In the genomic region with DNA sequence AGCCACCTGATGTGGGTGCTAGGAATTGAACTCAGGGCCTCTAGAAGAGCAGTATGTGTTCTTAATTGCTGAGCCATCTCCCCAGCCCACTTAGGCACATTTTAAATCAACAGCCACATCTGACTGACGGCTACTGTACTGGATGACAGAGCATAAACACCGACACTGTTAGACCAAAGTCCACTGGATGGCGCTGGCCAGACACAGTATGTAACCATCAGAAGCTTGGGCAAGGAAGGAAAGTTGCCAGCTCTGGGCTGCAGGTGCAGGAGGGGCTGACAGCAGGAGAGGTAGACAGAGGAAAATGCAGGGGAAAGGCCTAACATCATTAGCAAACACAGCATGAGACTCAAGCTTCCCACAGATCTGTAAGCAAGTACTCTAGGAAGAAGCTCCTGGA, we compare ENCODE assay signal across 24 mouse cellular contexts. TPM values are rescaled to one million over a fixed set of nuclear protein-coding genes. Genes with fewer than 3 reads are reported as not detected.
DNase-seq lines count a peak whose midpoint lies in the region; ATAC-seq and TF ChIP-seq lines count a peak whose summit lies in the region.
"Had no signal": no experiment of that assay in that cellular context is flagged by ENCODE, and none has a peak within 500 bp of the region (broad histone marks: within the 10 kb centered on the region; RNA-seq: fewer than 3 reads in every experiment).

No protein-coding gene starts in this region.

- peak; percentile 56 for DNase-seq in kidney, adult 2 months
- no peak for DNase-seq in midbrain, postnatal 0 days (ENCODE audit: low spot score)
- DNase-seq in kidney, postnatal 0 days (ENCODE audit: low spot score): no peak
- DNase-seq in urinary bladder, postnatal 10 days (ENCODE audit: low spot score): no peak
- DNase-seq in MN1 (ENCODE audit: low spot score): no peak
- DNase-seq: adrenal gland, postnatal 36 days; cerebellum, adult 11-12 months; cerebellum, postnatal 36 days; heart, postnatal 10 days; left cerebral cortex, postnatal 4 days; liver, embryonic 13.5 days; retina, postnatal 1 day; right cerebral cortex, postnatal 4 days had no signal

- H3K9ac ChIP-seq in kidney, embryonic 15.5 days: no peak overlapping the region
- no peak overlapping the region for H3K9ac ChIP-seq in midbrain, postnatal 0 days (replicated peaks; ENCODE audit: low read length, poor library complexity, severe bottlenecking)
- no peak overlapping the region for H3K9ac ChIP-seq in midbrain, embryonic 15.5 days
- H3K9ac ChIP-seq in kidney, postnatal 0 days (ENCODE audit: low read depth, low read length): no peak overlapping the region
- H3K9ac ChIP-seq: embryonic facial prominence, embryonic 15.5 days; liver, embryonic 13.5 days had no signal

- no peaks in the 10 kb centered on the region for H3K27me3 ChIP-seq in kidney, adult 2 months (replicated peaks; ENCODE audit: control insufficient read depth, insufficient read depth, low read length)
- no peaks in the 10 kb centered on the region for H3K27me3 ChIP-seq in kidney, embryonic 15.5 days
- no peaks in the 10 kb centered on the region for H3K27me3 ChIP-seq in midbrain, postnatal 0 days (ENCODE audit: insufficient read depth, low read length)
- no peaks in the 10 kb centered on the region for H3K27me3 ChIP-seq in midbrain, embryonic 15.5 days (replicated peaks)
- no peaks in the 10 kb centered on the region for H3K27me3 ChIP-seq in kidney, postnatal 0 days (ENCODE audit: insufficient read depth, low read length)
- H3K27me3 ChIP-seq: embryonic facial prominence, embryonic 15.5 days; liver, embryonic 13.5 days had no signal

- H3K9me3 ChIP-seq in kidney, embryonic 15.5 days (replicated peaks): no peaks in the 10 kb centered on the region
- H3K9me3 ChIP-seq in midbrain, postnatal 0 days (ENCODE audit: low read length): no peaks in the 10 kb centered on the region
- H3K9me3 ChIP-seq in midbrain, embryonic 15.5 days: no peaks in the 10 kb centered on the region
- H3K9me3 ChIP-seq in kidney, postnatal 0 days (replicated peaks; ENCODE audit: low read length): no peaks in the 10 kb centered on the region
- H3K9me3 ChIP-seq: embryonic facial prominence, embryonic 15.5 days; liver, embryonic 13.5 days had no signal

- WGBS in kidney, adult 2 months: 47% methylated on average over 3 of the region's 3 CpGs
- WGBS in kidney, embryonic 15.5 days: 69% methylated on average over 3 of the region's 3 CpGs
- WGBS in midbrain, postnatal 0 days: 62% methylated on average over 3 of the region's 3 CpGs
- WGBS in midbrain, embryonic 15.5 days: 51% methylated on average over 3 of the region's 3 CpGs
- WGBS in kidney, postnatal 0 days: 48% methylated on average over 3 of the region's 3 CpGs

- no peak overlapping the region for H3K27ac ChIP-seq in kidney, adult 2 months (ENCODE audit: insufficient read depth, low read depth, low read length)
- no peak overlapping the region for H3K27ac ChIP-seq in kidney, embryonic 15.5 days
- H3K27ac ChIP-seq in midbrain, postnatal 0 days (ENCODE audit: low read depth, low read length): no peak overlapping the region
- H3K27ac ChIP-seq in midbrain, embryonic 15.5 days: no peak overlapping the region
- no peak overlapping the region for H3K27ac ChIP-seq in kidney, postnatal 0 days
- H3K27ac ChIP-seq: embryonic facial prominence, embryonic 15.5 days; layer of hippocampus, adult 2 months; liver, embryonic 13.5 days had no signal

- no peak overlapping the region for H3K4me2 ChIP-seq in kidney, embryonic 15.5 days
- no peak overlapping the region for H3K4me2 ChIP-seq in midbrain, postnatal 0 days (ENCODE audit: low read depth, low read length, poor library complexity, severe bottlenecking)
- no peak overlapping the region for H3K4me2 ChIP-seq in midbrain, embryonic 15.5 days
- H3K4me2 ChIP-seq in kidney, postnatal 0 days (ENCODE audit: low read length): no peak overlapping the region
- H3K4me2 ChIP-seq: embryonic facial prominence, embryonic 15.5 days; heart, embryonic 11.5 days; liver, embryonic 13.5 days had no signal

- TF ChIP-seq POLR2A in kidney, adult 2 months (IDR thresholded peaks at IDR 0.05; ENCODE audit: low read depth, low read length): no peak

- peak; percentile 14; the same call in 1 of the 2 replicates for TF ChIP-seq CTCF in kidney, adult 2 months (conservative IDR thresholded peaks at IDR 0.05; ENCODE audit: insufficient read depth, insufficient read length, low read depth, low read length)
- 0 out of 2 replicates have a peak, but pooled peaks have one; percentile 7 for TF ChIP-seq CTCF in midbrain, postnatal 0 days (IDR thresholded peaks at IDR 0.05)
- TF ChIP-seq CTCF in kidney, postnatal 0 days (IDR thresholded peaks at IDR 0.05; ENCODE audit: low read depth): 0 out of 2 replicates have a peak, but pooled peaks have one; percentile 25

- no peaks in the 10 kb centered on the region for H3K4me1 ChIP-seq in kidney, adult 2 months (ENCODE audit: control insufficient read depth, insufficient read depth, low read length)
- peaks cover 38% of the 10 kb centered on the region for H3K4me1 ChIP-seq in kidney, embryonic 15.5 days
- no peaks in the 10 kb centered on the region for H3K4me1 ChIP-seq in midbrain, postnatal 0 days (ENCODE audit: insufficient read depth, low read length)
- H3K4me1 ChIP-seq in midbrain, embryonic 15.5 days: peaks cover 21% of the 10 kb centered on the region
- H3K4me1 ChIP-seq in kidney, postnatal 0 days (replicated peaks; ENCODE audit: insufficient read depth, low read length): peaks cover 16% of the 10 kb centered on the region

- no peak overlapping the region for H3K4me3 ChIP-seq in kidney, adult 2 months (ENCODE audit: insufficient read depth, low read depth, low read length)
- no peak overlapping the region for H3K4me3 ChIP-seq in kidney, embryonic 15.5 days (replicated peaks)
- no peak overlapping the region for H3K4me3 ChIP-seq in midbrain, postnatal 0 days (ENCODE audit: low read depth, low read length)
- no peak overlapping the region for H3K4me3 ChIP-seq in midbrain, embryonic 15.5 days
- no peak overlapping the region for H3K4me3 ChIP-seq in kidney, postnatal 0 days (replicated peaks; ENCODE audit: low read depth, low read length)
- H3K4me3 ChIP-seq: embryonic facial prominence, embryonic 15.5 days; layer of hippocampus, adult 2 months; liver, embryonic 13.5 days had no signal

- no peak for ATAC-seq in kidney, embryonic 15.5 days (replicated peaks; ENCODE audit: low FRiP score)
- ATAC-seq in midbrain, postnatal 0 days (ENCODE audit: low FRiP score): no peak
- ATAC-seq in midbrain, embryonic 15.5 days (replicated peaks): no peak
- ATAC-seq in kidney, postnatal 0 days (replicated peaks; ENCODE audit: low FRiP score, low read depth): no peak
- ATAC-seq: forebrain, embryonic 16.5 days; inflammation-experienced regulatory T-cells, adult 6 months; lung, postnatal 0 days had no signal

- H3K36me3 ChIP-seq in kidney, adult 2 months (ENCODE audit: control insufficient read depth, insufficient read depth, low read length): no peaks in the 10 kb centered on the region; the same call in 1 of the 2 replicates
- peaks cover 43% of the 10 kb centered on the region for H3K36me3 ChIP-seq in kidney, embryonic 15.5 days
- peaks cover 43% of the 10 kb centered on the region for H3K36me3 ChIP-seq in midbrain, postnatal 0 days (ENCODE audit: insufficient read depth, low read length)
- peaks cover 8% of the 10 kb centered on the region; the same call in 1 of the 2 replicates for H3K36me3 ChIP-seq in midbrain, embryonic 15.5 days (replicated peaks)
- peaks cover 8% of the 10 kb centered on the region; the same call in 1 of the 2 replicates for H3K36me3 ChIP-seq in kidney, postnatal 0 days (ENCODE audit: insufficient read depth, low read length)

RNA-seq across cellular contexts. Expression of a gene that starts 2.5 kb away (rescaled TPM):
- 0.05 and 0.15 TPM in 2 replicates for polyA plus RNA-seq in kidney, adult 2 months (2012; rRNA removed)
- polyA plus RNA-seq in kidney, embryonic 15.5 days (2015; fragmentation: Nextera tagmentation; extraction: Ambion mirVana): 0.73 and 0.81 TPM in 2 replicates
- 0.05 TPM in 1 of 2 replicates, not detected in the other for total RNA-seq in midbrain, postnatal 0 days (2014; rRNA removed)
- polyA plus RNA-seq in midbrain, postnatal 0 days (2015; fragmentation: Nextera tagmentation; extraction: Ambion mirVana): 0.32 and 0.47 TPM in 2 replicates
- 1.1 and 1.2 TPM in 2 replicates for polyA plus RNA-seq in midbrain, embryonic 15.5 days (2015; fragmentation: Nextera tagmentation; extraction: Ambion mirVana)
- 0.27 and 0.33 TPM in 2 replicates for polyA plus RNA-seq in kidney, postnatal 0 days (2015; fragmentation: Nextera tagmentation; extraction: Ambion mirVana)
- total RNA-seq: heart, postnatal 10 days; layer of hippocampus, adult 2 months; left cerebral cortex, adult 18-20 months; left cerebral cortex, postnatal 4 days; megakaryocyte progenitor cell, adult 5-6 weeks had no signal
- polyA plus RNA-seq: heart, embryonic 11.5 days; urinary bladder, adult 2 months had no signal

RNA-seq across cellular contexts. Expression of a gene that starts 9.2 kb away (rescaled TPM):
- polyA plus RNA-seq in kidney, adult 2 months (2012; rRNA removed): 124 and 144 TPM in 2 replicates
- polyA plus RNA-seq in kidney, embryonic 15.5 days (2015; fragmentation: Nextera tagmentation; extraction: Ambion mirVana): 32.0 and 36.9 TPM in 2 replicates
- total RNA-seq in midbrain, postnatal 0 days (2014; rRNA removed): 11.0 and 15.9 TPM in 2 replicates
- 9.9 and 12.0 TPM in 2 replicates for polyA plus RNA-seq in midbrain, postnatal 0 days (2015; fragmentation: Nextera tagmentation; extraction: Ambion mirVana)
- 6.8 and 7.8 TPM in 2 replicates for polyA plus RNA-seq in midbrain, embryonic 15.5 days (2015; fragmentation: Nextera tagmentation; extraction: Ambion mirVana)
- 33.9 and 35.0 TPM in 2 replicates for polyA plus RNA-seq in kidney, postnatal 0 days (2015; fragmentation: Nextera tagmentation; extraction: Ambion mirVana)
- total RNA-seq: layer of hippocampus, adult 2 months; left cerebral cortex, postnatal 4 days had no signal

RNA-seq across cellular contexts. Expression of a gene that starts 19.9 kb away (rescaled TPM):
- 23.6 and 25.9 TPM in 2 replicates for polyA plus RNA-seq in kidney, adult 2 months (2012; rRNA removed)
- 43.2 and 46.8 TPM in 2 replicates for polyA plus RNA-seq in kidney, embryonic 15.5 days (2015; fragmentation: Nextera tagmentation; extraction: Ambion mirVana)
- total RNA-seq in midbrain, postnatal 0 days (2014; rRNA removed): 34.8 and 37.2 TPM in 2 replicates
- polyA plus RNA-seq in midbrain, postnatal 0 days (2015; fragmentation: Nextera tagmentation; extraction: Ambion mirVana): 38.8 and 43.1 TPM in 2 replicates
- 46.7 and 49.6 TPM in 2 replicates for polyA plus RNA-seq in midbrain, embryonic 15.5 days (2015; fragmentation: Nextera tagmentation; extraction: Ambion mirVana)
- 35.0 and 36.2 TPM in 2 replicates for polyA plus RNA-seq in kidney, postnatal 0 days (2015; fragmentation: Nextera tagmentation; extraction: Ambion mirVana)

RNA-seq across cellular contexts. Expression of a gene that starts 31.7 kb away (rescaled TPM):
- polyA plus RNA-seq in kidney, adult 2 months (2012; rRNA removed): 39.1 and 43.2 TPM in 2 replicates
- polyA plus RNA-seq in kidney, embryonic 15.5 days (2015; fragmentation: Nextera tagmentation; extraction: Ambion mirVana): 51.8 and 55.4 TPM in 2 replicates
- total RNA-seq in midbrain, postnatal 0 days (2014; rRNA removed): 30.5 and 44.0 TPM in 2 replicates
- polyA plus RNA-seq in midbrain, postnatal 0 days (2015; fragmentation: Nextera tagmentation; extraction: Ambion mirVana): 52.0 and 57.3 TPM in 2 replicates
- 68.3 and 73.3 TPM in 2 replicates for polyA plus RNA-seq in midbrain, embryonic 15.5 days (2015; fragmentation: Nextera tagmentation; extraction: Ambion mirVana)
- 41.9 and 44.0 TPM in 2 replicates for polyA plus RNA-seq in kidney, postnatal 0 days (2015; fragmentation: Nextera tagmentation; extraction: Ambion mirVana)

RNA-seq across cellular contexts. Expression of a gene that starts 31.8 kb away (rescaled TPM):
- polyA plus RNA-seq in kidney, adult 2 months (2012; rRNA removed): 3.4 and 4.6 TPM in 2 replicates
- 18.6 and 21.9 TPM in 2 replicates for polyA plus RNA-seq in kidney, embryonic 15.5 days (2015; fragmentation: Nextera tagmentation; extraction: Ambion mirVana)
- total RNA-seq in midbrain, postnatal 0 days (2014; rRNA removed): 22.1 and 24.5 TPM in 2 replicates
- polyA plus RNA-seq in midbrain, postnatal 0 days (2015; fragmentation: Nextera tagmentation; extraction: Ambion mirVana): 24.5 and 25.9 TPM in 2 replicates
- 25.0 and 29.4 TPM in 2 replicates for polyA plus RNA-seq in midbrain, embryonic 15.5 days (2015; fragmentation: Nextera tagmentation; extraction: Ambion mirVana)
- polyA plus RNA-seq in kidney, postnatal 0 days (2015; fragmentation: Nextera tagmentation; extraction: Ambion mirVana): 15.1 and 16.8 TPM in 2 replicates
